Mouse (Mus musculus): ENCODE data around the gene Zbtb4.

DNA sequence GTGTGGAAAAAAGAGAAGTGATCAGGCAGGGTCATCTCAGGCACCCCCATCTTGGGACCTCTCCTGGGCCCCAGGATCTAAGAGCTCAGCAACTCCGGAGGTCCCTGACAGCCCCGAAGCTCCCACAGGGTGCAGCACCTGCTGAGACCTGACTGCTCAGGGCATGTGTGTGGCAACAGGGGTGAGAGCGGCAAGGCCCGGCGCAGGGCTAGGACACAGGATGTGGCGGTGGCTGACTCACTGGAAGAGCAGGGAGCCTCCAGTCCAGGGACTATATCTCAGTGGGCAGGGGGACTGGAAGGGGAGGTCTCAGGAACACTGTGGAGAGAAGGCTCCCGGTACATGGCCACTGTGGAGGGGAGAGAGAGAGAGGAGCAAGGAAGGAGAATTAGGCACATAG lies 32.2 kb downstream of the Zbtb4 start:
- no peak for TF ChIP-seq POLR2A (IDR thresholded peaks at IDR 0.05; ENCODE audit: low read depth, low read length)
- no peak for TF ChIP-seq CTCF (IDR thresholded peaks at IDR 0.05; ENCODE audit: extremely low read depth, insufficient read length, insufficient replicate concordance, low read depth, low read length)
